Mouse (Mus musculus) urinary bladder, adult 18-20 months (tissue): ENCODE measurements at regions not wholly inside any gene's neighbourhood (a gene's known extent, or its start where the extent isn't known, plus 50 kb on each side); places are given as distances from the start of the nearest gene placed in this dataset.

Experiments used
- DNase-seq, 2 experiments: peaks; one replicate each; pipeline ENCODE4 v3.0.0; 2022; ENCODE audit warnings: low spot score in 2 of 2, mixed read lengths in 2 of 2

- DNase-seq = no peak
Observed at GRCm38 (mm10) chr2:50921002-50921401, 227.9 kb downstream of the Rnd3 start.

- no peak for DNase-seq
Observed at GRCm38 (mm10) chr2:50916323-50917221, 232.3 kb downstream of the Rnd3 start.

GRCm38 (mm10) chr2:50915149-50915548 lies 233.8 kb downstream of the Rnd3 start:
- peak in 1 of 2 experiments; percentile 29 for DNase-seq

GRCm38 (mm10) chr2:50914176-50914575 lies 234.7 kb downstream of the Rnd3 start:
- no peak for DNase-seq

- no peak for DNase-seq
Observed at GRCm38 (mm10) chr2:50908762-50909161, 240.1 kb downstream of the Rnd3 start.

GRCm38 (mm10) chr2:50902701-50903100 lies 246.2 kb downstream of the Rnd3 start:
- DNase-seq = no peak

GRCm38 (mm10) chr2:50902220-50902619 lies 246.7 kb downstream of the Rnd3 start:
- no peak for DNase-seq

GRCm38 (mm10) chr2:50888992-50889391 lies 259.9 kb downstream of the Rnd3 start:
- DNase-seq = no peak

- no peak for DNase-seq
Observed at GRCm38 (mm10) chr2:50887954-50888353, 261.0 kb downstream of the Rnd3 start.

GRCm38 (mm10) chr2:50885924-50886315 lies 263.0 kb downstream of the Rnd3 start:
- DNase-seq = peak in 1 of 2 experiments; percentile 5

GRCm38 (mm10) chr2:50885280-50885923 lies 263.5 kb downstream of the Rnd3 start:
- DNase-seq = no peak

- no peak for DNase-seq
Observed at GRCm38 (mm10) chr2:50881514-50882038, 267.3 kb downstream of the Rnd3 start.

- DNase-seq = no peak
Observed at GRCm38 (mm10) chr2:50880806-50881205, 268.1 kb downstream of the Rnd3 start.

GRCm38 (mm10) chr2:50877716-50878115 lies 271.2 kb downstream of the Rnd3 start:
- DNase-seq = peak; percentile 9 to 66

- DNase-seq = no peak
Observed at GRCm38 (mm10) chr2:50875072-50875471, 273.8 kb downstream of the Rnd3 start.

- no peak for DNase-seq
Observed at GRCm38 (mm10) chr2:50853538-50854244, 295.2 kb downstream of the Rnd3 start.

GRCm38 (mm10) chr2:50852413-50852919 lies 296.4 kb downstream of the Rnd3 start:
- DNase-seq = no peak

- DNase-seq = no peak
Observed at GRCm38 (mm10) chr2:50850071-50850470, 298.8 kb downstream of the Rnd3 start.

- DNase-seq = no peak
Observed at GRCm38 (mm10) chr2:50841881-50842280, 307.0 kb downstream of the Rnd3 start.

GRCm38 (mm10) chr2:50835511-50836320 lies 313.2 kb downstream of the Rnd3 start:
- no peak for DNase-seq

GRCm38 (mm10) chr2:50833791-50834190 lies 315.1 kb downstream of the Rnd3 start:
- no peak for DNase-seq
